Mouse (Mus musculus) fat pad, adult 2 months (tissue): Measurements from ENCODE around the gene Rplp1.

Experiments
- DNase-seq: peaks from one replicate; pipeline ENCODE4 v3.0.0-alpha.2; 2011; ENCODE audit warnings: low read depth, low spot score; ENCODE audit errors: extremely low read depth

The Rplp1 gene

GRCm38 (mm10) chr9:61878889-61879288 is 35.5 kb downstream of the Rplp1 start:
- no peak for DNase-seq

GRCm38 (mm10) chr9:61877373-61878112 is 36.8 kb downstream of the Rplp1 start:
- no peak for DNase-seq

- no peak for DNase-seq
Measured at GRCm38 (mm10) chr9:61873325-61873724, 41.0 kb downstream of the Rplp1 start.

GRCm38 (mm10) chr9:61872246-61872941 is 41.9 kb downstream of the Rplp1 start:
- DNase-seq: no peak

DNA sequence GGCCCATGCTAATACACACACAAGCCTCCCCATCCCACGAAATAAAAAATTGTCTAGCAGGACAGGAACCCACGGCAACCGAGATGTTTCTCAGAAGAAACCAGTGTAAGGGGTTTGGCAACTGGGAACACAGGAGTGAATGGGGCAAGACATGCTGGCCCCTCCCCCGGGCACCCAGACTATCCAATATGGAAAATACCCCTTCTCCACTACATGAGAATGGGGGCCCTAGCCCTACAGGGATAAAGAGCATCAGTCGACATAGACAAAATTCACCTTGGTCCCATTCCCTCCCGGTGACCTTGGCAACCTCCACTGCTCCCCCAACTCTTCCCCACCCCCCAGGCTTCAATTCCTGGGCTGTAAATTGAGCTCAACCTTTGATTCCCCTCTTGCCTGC is 42.5 kb downstream of the Rplp1 start:
- no peak for DNase-seq

GRCm38 (mm10) chr9:61867659-61868058 is 46.7 kb downstream of the Rplp1 start:
- DNase-seq: no peak
